Mouse (Mus musculus) neural tube, embryonic 14.5 days (tissue): ENCODE results near the gene Olfr1013. TPM values are rescaled to one million over a fixed set of nuclear protein-coding genes. Genes with fewer than 3 reads are reported as not detected.

Source experiments
- ATAC-seq: fragments of 200-750 bp; cut with Nextera tagmentation; 2 replicates; pipeline ENCODE4 v1.8.0; 2017; ENCODE audit warnings: low read depth, mild to moderate bottlenecking, moderate TSS enrichment, moderate library complexity
- H3K27ac ChIP-seq: fragments of 300-500 bp; sonication (generic); 2 replicates; pipeline ENCODE4 v1.5.1; 2014; ENCODE audit warnings: low read depth, mild to moderate bottlenecking, control low read depth, low read length, moderate library complexity, mixed read lengths
- H3K27me3 ChIP-seq: fragments of 300-500 bp; sonication (generic); 2 replicates; pipeline ENCODE4 v1.6.1; 2014; ENCODE audit warnings: low read length; ENCODE audit not compliant: control insufficient read depth, insufficient read depth
- H3K36me3 ChIP-seq: fragments of 300-500 bp; sonication (generic); 2 replicates; pipeline ENCODE4 v1.6.1; 2014; ENCODE audit warnings: low read length, mixed read lengths; ENCODE audit not compliant: control insufficient read depth, insufficient read depth
- H3K4me1 ChIP-seq: fragments of 300-500 bp; sonication (generic); 2 replicates; pipeline ENCODE4 v1.6.1; 2014; ENCODE audit warnings: low read length; ENCODE audit not compliant: control insufficient read depth, insufficient read depth
- H3K4me2 ChIP-seq: fragments of 300-500 bp; sonication (generic); 2 replicates; pipeline ENCODE4 v1.6.1; 2014; ENCODE audit warnings: mild to moderate bottlenecking, low read depth, low read length, control low read depth
- H3K4me3 ChIP-seq: fragments of 300-500 bp; sonication (generic); 2 replicates; pipeline ENCODE4 v1.5.1; 2014; ENCODE audit warnings: low read depth, low read length, control low read depth, mixed read lengths
- H3K9ac ChIP-seq: fragments of 300-500 bp; sonication (generic); replicated peaks from 2 replicates; pipeline ENCODE4 v1.6.1; 2014; ENCODE audit warnings: low read depth, mild to moderate bottlenecking, control low read depth, low read length, mixed read lengths
- H3K9me3 ChIP-seq: fragments of 300-500 bp; sonication (generic); 2 replicates; pipeline ENCODE4 v1.6.1; 2016; ENCODE audit warnings: low read length; ENCODE audit not compliant: control insufficient read depth
- WGBS: fragments of 180-500 bp; shearing (Covaris S2); extraction: QIAGEN DNeasy Blood & Tissue Kit; methylation state at CpG from one replicate; pipeline ENCODE4 v1.1.7; 2014; 5-methylcytosine and 5-hydroxymethylcytosine counted together
- polyA plus RNA-seq: library from polyadenylated mRNA; unstranded; fragments of >200 nt; fragmentation: Nextera tagmentation; extraction: Ambion mirVana; gene quantifications from 2 replicates; pipeline ENCODE4 v1.2.1, GENCODE M21; 2014

Gene Olfr1013
- polyA plus RNA-seq = not detected in 2 replicates

- no peak within 1 kb of the TSS for H3K9ac ChIP-seq
- no peak within 1 kb of the TSS for H3K4me3 ChIP-seq
- no peak for ATAC-seq
- no peaks in the 10 kb centered on the region for H3K4me1 ChIP-seq
- no peaks in the 10 kb centered on the region for H3K27me3 ChIP-seq
- H3K9me3 ChIP-seq = no peaks in the 10 kb centered on the region
- H3K27ac ChIP-seq = no peak within 1 kb of the TSS
- H3K36me3 ChIP-seq = no peaks in the 10 kb centered on the region
- no peak within 1 kb of the TSS for H3K4me2 ChIP-seq
Observed at GRCm38 (mm10) chr2:85766798-85767197, at the start of gene Olfr1013. Olfr1013 (plus strand) TSS chr2:85767098.

- no peaks in the 10 kb centered on the region for H3K27me3 ChIP-seq
- H3K27ac ChIP-seq = no peak overlapping the region
- H3K4me3 ChIP-seq = no peak overlapping the region
- H3K4me1 ChIP-seq = no peaks in the 10 kb centered on the region
- 15% methylated on average over 3 of the region's 3 CpGs for WGBS
- H3K4me2 ChIP-seq = no peak overlapping the region
- ATAC-seq = 0 out of 2 replicates have a peak, but pooled peaks have one; percentile 51
- H3K9me3 ChIP-seq = no peaks in the 10 kb centered on the region
- H3K9ac ChIP-seq = no peak overlapping the region
- no peaks in the 10 kb centered on the region for H3K36me3 ChIP-seq
Observed at GRCm38 (mm10) chr2:85725793-85726192, 41.1 kb upstream of the Olfr1013 start.

DNA sequence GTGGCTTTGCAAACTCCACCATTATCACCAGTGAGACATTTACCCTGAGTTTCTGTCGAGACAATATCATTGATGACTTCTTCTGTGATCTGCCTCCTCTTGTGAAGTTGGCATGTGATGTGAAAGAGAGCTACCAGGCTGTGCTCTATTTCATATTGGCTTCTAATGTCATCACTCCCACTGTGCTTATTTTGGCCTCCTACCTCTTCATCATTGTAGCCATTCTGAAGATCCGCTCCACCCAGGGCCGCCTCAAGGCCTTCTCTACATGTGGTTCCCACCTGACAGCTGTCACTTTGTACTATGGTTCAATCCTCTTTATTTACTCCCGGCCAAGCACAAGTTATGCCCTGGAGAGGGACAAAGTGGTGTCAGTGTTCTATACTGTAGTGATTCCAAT lies 13.1 kb upstream of the Olfr1013 start:
- no peaks in the 10 kb centered on the region for H3K27me3 ChIP-seq
- H3K4me2 ChIP-seq = no peak overlapping the region
- no peaks in the 10 kb centered on the region for H3K36me3 ChIP-seq
- WGBS = 79% methylated on average over 4 of the region's 4 CpGs
- H3K4me3 ChIP-seq = no peak overlapping the region
- no peak overlapping the region for H3K27ac ChIP-seq
- no peaks in the 10 kb centered on the region for H3K9me3 ChIP-seq
- no peaks in the 10 kb centered on the region for H3K4me1 ChIP-seq
- H3K9ac ChIP-seq = no peak overlapping the region
- no peak for ATAC-seq

- 64% methylated on average over 1 of the region's 1 CpGs for WGBS
- Histone ChIP-seq H3K4me2 (no peak within 1 kb of the TSS), H3K4me3 (no peak within 1 kb of the TSS), H3K9me3 (no peaks in the 10 kb centered on the region), H3K9ac (no peak within 1 kb of the TSS), H3K4me1 (no peaks in the 10 kb centered on the region), H3K27ac (no peak within 1 kb of the TSS), H3K27me3 (no peaks in the 10 kb centered on the region), H3K36me3 (no peaks in the 10 kb centered on the region)
- ATAC-seq = no peak
Observed at GRCm38 (mm10) chr2:85762666-85763065, 4.2 kb upstream of the Olfr1013 start, which contains the start of gene Olfr1012. Olfr1012 (minus strand) TSS chr2:85762766.

DNA sequence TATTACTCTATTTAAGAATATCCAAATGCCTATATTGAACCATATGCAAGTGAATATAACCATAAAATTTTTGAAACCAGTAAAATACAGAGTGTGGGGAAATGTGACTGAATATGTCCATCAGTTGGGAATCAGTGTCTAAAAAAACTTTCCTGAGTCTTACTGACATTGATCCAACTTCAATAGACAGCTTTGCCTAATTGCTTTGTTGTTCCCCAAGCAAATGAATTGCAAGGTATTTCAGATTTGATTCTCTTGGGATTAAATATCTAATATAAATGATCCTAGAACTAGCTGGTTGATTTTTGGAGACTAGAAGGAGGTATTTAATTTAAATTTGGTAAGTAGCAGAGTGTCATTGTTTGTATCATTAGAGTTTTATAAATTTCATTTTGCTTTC lies 5.5 kb downstream of the Olfr1013 start, which contains the start of gene Olfr1014:
Gene Olfr1014 (plus strand): TSS at position 301 of the 400 bp plus-strand sequence.
- Histone ChIP-seq H3K4me3 (no peak within 1 kb of the TSS), H3K27ac (no peak within 1 kb of the TSS), H3K27me3 (no peaks in the 10 kb centered on the region), H3K9me3 (no peaks in the 10 kb centered on the region), H3K36me3 (no peaks in the 10 kb centered on the region), H3K4me1 (no peaks in the 10 kb centered on the region), H3K9ac (no peak within 1 kb of the TSS), H3K4me2 (no peak within 1 kb of the TSS)
- ATAC-seq = no peak

DNA sequence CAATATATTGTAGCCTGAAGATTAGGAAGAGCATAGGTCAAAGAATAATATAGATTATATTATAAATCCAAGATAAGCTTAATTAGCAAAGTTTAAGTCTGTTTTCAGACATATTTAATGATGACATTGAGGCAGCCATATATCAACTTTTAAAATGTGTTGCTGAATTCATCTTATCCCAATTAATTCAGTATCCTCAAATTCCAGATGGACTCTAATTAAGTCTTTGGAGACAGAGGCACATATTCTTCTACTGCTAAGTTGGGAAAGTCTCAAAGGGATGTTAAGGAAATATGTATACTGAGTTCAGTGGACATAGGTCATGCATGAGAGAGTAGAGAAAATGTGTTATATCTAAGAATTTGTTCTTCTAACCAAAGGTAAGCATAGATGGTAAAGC lies 14.8 kb downstream of the Olfr1013 start, which contains the start of gene Olfr1015:
Gene Olfr1015 (plus strand): TSS at position 301 of the 400 bp plus-strand sequence.
- Histone ChIP-seq H3K9ac (no peak within 1 kb of the TSS), H3K27ac (no peak within 1 kb of the TSS), H3K9me3 (no peaks in the 10 kb centered on the region), H3K4me3 (no peak within 1 kb of the TSS), H3K36me3 (no peaks in the 10 kb centered on the region), H3K4me2 (no peak within 1 kb of the TSS), H3K4me1 (no peaks in the 10 kb centered on the region), H3K27me3 (no peaks in the 10 kb centered on the region)
- ATAC-seq = no peak

DNA sequence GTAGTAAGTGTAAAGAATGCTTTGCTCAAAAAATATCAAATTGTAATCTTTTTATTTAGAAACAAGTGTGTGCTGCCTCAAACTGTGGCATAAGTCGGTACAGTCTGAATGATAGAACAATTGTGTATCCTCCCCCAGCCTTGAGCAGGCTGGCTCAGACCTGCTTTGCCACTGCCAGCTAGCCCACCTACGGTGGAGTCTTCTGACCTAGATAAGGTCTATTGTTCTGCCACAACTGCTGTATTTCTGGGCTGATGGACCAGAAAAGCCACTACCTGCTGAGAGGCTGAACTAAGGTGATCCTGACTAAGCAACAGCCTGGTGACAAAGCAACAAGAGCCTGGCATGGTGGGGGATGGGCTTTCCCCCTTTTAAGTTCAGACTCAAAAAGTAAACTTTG lies 25.4 kb downstream of the Olfr1013 start:
- no peaks in the 10 kb centered on the region for H3K4me1 ChIP-seq
- no peak overlapping the region for H3K4me2 ChIP-seq
- no peaks in the 10 kb centered on the region for H3K27me3 ChIP-seq
- no peak overlapping the region for H3K27ac ChIP-seq
- no peak overlapping the region for H3K4me3 ChIP-seq
- no peaks in the 10 kb centered on the region for H3K36me3 ChIP-seq
- 58% methylated on average over 2 of the region's 2 CpGs for WGBS
- H3K9ac ChIP-seq = no peak overlapping the region
- H3K9me3 ChIP-seq = no peaks in the 10 kb centered on the region
- no peak for ATAC-seq

DNA sequence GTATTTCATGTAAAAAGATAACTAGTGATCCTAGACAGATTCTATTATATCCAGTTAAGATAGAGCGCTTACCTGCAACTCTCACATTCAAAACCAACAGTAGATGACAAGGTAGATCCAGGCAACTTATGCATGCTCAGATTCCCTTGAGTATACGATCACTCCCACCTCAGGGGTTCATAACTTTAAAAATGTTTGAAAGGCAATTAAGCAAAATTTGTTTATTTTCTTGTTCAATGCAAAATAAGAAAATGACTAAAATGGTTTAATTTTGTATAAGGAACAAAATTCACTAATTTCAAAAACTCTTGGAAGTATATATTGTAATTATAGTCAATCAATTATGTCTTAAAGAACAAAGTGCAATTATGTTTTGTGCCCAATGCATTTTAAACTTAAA lies 35.5 kb downstream of the Olfr1013 start, which contains the start of gene Olfr1016:
Gene Olfr1016 (minus strand): TSS at position 101 of the 400 bp plus-strand sequence.
- no peaks in the 10 kb centered on the region for H3K9me3 ChIP-seq
- no peaks in the 10 kb centered on the region for H3K4me1 ChIP-seq
- H3K4me3 ChIP-seq = no peak within 1 kb of the TSS
- no peak within 1 kb of the TSS for H3K9ac ChIP-seq
- no peak for ATAC-seq
- WGBS = 95% methylated on average over 2 of the region's 2 CpGs
- no peak within 1 kb of the TSS for H3K4me2 ChIP-seq
- no peaks in the 10 kb centered on the region for H3K27me3 ChIP-seq
- H3K27ac ChIP-seq = no peak within 1 kb of the TSS
- H3K36me3 ChIP-seq = no peaks in the 10 kb centered on the region

DNA sequence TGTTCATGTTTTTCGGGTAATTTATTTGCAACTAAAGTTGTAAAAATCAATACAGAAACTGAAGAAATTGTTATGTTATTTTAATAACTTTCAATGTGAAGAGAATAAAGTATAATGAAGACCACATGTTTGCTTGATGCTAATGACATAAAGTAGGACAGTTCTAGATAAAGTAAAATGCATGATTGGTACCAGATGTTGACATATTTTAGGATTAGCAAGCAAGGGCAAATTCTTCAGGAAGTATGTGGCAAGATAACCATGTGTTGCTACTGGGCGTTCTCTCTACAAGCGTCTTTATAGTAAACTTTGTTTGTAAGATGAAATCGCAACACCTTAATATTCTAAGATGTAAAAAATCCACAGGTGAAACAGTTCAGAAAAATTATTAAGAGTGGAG lies 37.6 kb downstream of the Olfr1013 start:
- ATAC-seq = no peak
- Histone ChIP-seq H3K9ac (no peak overlapping the region), H3K4me3 (no peak overlapping the region), H3K4me1 (no peaks in the 10 kb centered on the region), H3K9me3 (no peaks in the 10 kb centered on the region), H3K27ac (no peak overlapping the region), H3K4me2 (no peak overlapping the region), H3K27me3 (no peaks in the 10 kb centered on the region), H3K36me3 (no peaks in the 10 kb centered on the region)
- WGBS = 87% methylated on average over 4 of the region's 4 CpGs
